In the genomic region with DNA sequence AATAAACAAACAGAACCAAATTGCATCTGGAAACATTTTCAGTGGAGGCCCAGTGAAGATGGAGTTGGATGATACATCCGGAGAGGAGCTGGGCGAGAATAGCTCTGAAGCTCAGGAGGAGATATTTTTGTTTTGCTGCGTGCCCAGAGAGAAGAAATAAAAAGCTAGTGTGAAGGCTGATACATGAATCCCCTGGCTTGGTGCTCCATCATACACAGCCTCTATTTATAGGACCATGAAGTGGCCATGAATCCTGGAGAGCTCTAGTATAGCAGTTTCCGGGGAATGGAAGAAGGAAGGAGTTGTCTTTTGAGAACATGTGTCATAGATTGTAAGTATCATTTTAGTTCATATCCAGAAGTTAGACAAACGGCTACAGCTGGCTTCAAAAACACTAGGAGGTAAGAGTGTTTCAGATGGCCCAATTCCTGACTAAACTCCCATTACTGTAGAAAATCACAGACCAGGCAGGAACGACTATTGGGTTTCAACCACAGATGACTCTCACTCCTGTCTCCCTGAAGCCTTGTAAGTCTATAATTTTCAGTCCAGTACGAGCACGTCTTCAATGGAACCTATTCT, we compare ENCODE assay signal across 16 mouse cellular contexts.
DNase-seq lines count a peak whose midpoint lies in the region; ATAC-seq and TF ChIP-seq lines count a peak whose summit lies in the region.
"Had no signal": no experiment of that assay in that cellular context is flagged by ENCODE, and none has a peak within 500 bp of the region (broad histone marks: within the 10 kb centered on the region; RNA-seq: fewer than 3 reads in every experiment).

No protein-coding gene starts in this region.

- H3K4me1 ChIP-seq in limb, embryonic 15.5 days, result peaks cover 23% of the 10 kb centered on the region
- H3K4me1 ChIP-seq in intestine, embryonic 16.5 days (ENCODE audit: control insufficient read depth, insufficient read depth, low read length), result peaks cover 13% of the 10 kb centered on the region
- H3K4me1 ChIP-seq: forebrain, embryonic 12.5 days had no signal

- H3K4me2 ChIP-seq in limb, embryonic 15.5 days, result no peak overlapping the region
- H3K4me2 ChIP-seq in intestine, embryonic 16.5 days (ENCODE audit: low read depth, low read length), result no peak overlapping the region
- H3K4me2 ChIP-seq: forebrain, embryonic 12.5 days; liver, embryonic 11.5 days had no signal

- H3K9ac ChIP-seq in limb, embryonic 15.5 days, result no peak overlapping the region
- no peak overlapping the region for H3K9ac ChIP-seq in intestine, embryonic 16.5 days (ENCODE audit: low read depth, low read length)
- H3K9ac ChIP-seq: forebrain, embryonic 12.5 days had no signal

- H3K36me3 ChIP-seq in limb, embryonic 15.5 days, result no peaks in the 10 kb centered on the region
- no peaks in the 10 kb centered on the region for H3K36me3 ChIP-seq in intestine, embryonic 16.5 days (ENCODE audit: control insufficient read depth, insufficient read depth, low read length)
- H3K36me3 ChIP-seq: forebrain, embryonic 12.5 days; G1E had no signal

- no peak for TF ChIP-seq CTCF in layer of hippocampus, adult 2 months (conservative IDR thresholded peaks at IDR 0.05)

- DNase-seq in gastrocnemius, adult 8-10 months (ENCODE audit: low spot score in 2 of 2), result peak; percentile 32 to 46
- DNase-seq in gastrocnemius, postnatal 14 days, result no peak
- DNase-seq in layer of hippocampus, adult 2 months (ENCODE audit: low spot score in 2 of 2), result no peak
- DNase-seq in layer of hippocampus, postnatal 14 days (ENCODE audit: low spot score in 2 of 2), result no peak
- DNase-seq in brain, adult 2 months (ENCODE audit: low read depth, low spot score), result peak; percentile 54
- DNase-seq in layer of hippocampus, adult 9-11 months, result no peak
- DNase-seq: cerebellum, adult 8-10 months; retina, postnatal 1 day; thymus, postnatal 25 days had no signal

- no peaks in the 10 kb centered on the region for H3K27me3 ChIP-seq in limb, embryonic 15.5 days
- H3K27me3 ChIP-seq in intestine, embryonic 16.5 days (replicated peaks; ENCODE audit: control insufficient read depth, insufficient read depth, low read length), result no peaks in the 10 kb centered on the region
- H3K27me3 ChIP-seq: forebrain, embryonic 12.5 days had no signal

- peak overlapping the region; percentile 23; the same call in 1 of the 2 replicates for H3K27ac ChIP-seq in layer of hippocampus, adult 2 months
- H3K27ac ChIP-seq in limb, embryonic 15.5 days, result peak overlapping the region; percentile 81
- H3K27ac ChIP-seq in intestine, embryonic 16.5 days (ENCODE audit: low read length), result no peak overlapping the region
- H3K27ac ChIP-seq: forebrain, embryonic 12.5 days; hindbrain, postnatal 0 days had no signal

- WGBS in limb, embryonic 15.5 days, result 45% methylated on average over 8 of the region's 8 CpGs
- 75% methylated on average over 8 of the region's 8 CpGs for WGBS in intestine, embryonic 16.5 days

- intact Hi-C loops in gastrocnemius, postnatal 14 days (cut with DNase I; ENCODE audit: low total_unique reads), result no loop called here

- H3K4me3 ChIP-seq in layer of hippocampus, adult 2 months, result no peak overlapping the region
- H3K4me3 ChIP-seq in limb, embryonic 15.5 days, result no peak overlapping the region
- no peak overlapping the region for H3K4me3 ChIP-seq in intestine, embryonic 16.5 days (ENCODE audit: low read length)
- H3K4me3 ChIP-seq: forebrain, embryonic 12.5 days had no signal

- ATAC-seq in limb, embryonic 15.5 days (ENCODE audit: insufficient number of reproducible peaks, low FRiP score, low TSS enrichment, low read depth), result peak; percentile 37; the same call in 1 of the 2 replicates
- no peak for ATAC-seq in intestine, embryonic 16.5 days
- ATAC-seq: hindbrain, postnatal 0 days; midbrain, embryonic 16.5 days had no signal

- H3K9me3 ChIP-seq in limb, embryonic 15.5 days, result no peaks in the 10 kb centered on the region
- H3K9me3 ChIP-seq in intestine, embryonic 16.5 days (ENCODE audit: control insufficient read depth, low read length), result no peaks in the 10 kb centered on the region
- H3K9me3 ChIP-seq: G1E had no signal

Comparison
In these comparisons a context has a peak if more than half of its experiments do, and no peak if none do; other contexts are left out.
1. DNase-seq: peak in gastrocnemius, adult 8-10 months (2 of 2) and brain, adult 2 months (single experiment); none in gastrocnemius, postnatal 14 days (single experiment), layer of hippocampus, adult 2 months (0 of 2), layer of hippocampus, postnatal 14 days (0 of 2) and layer of hippocampus, adult 9-11 months (single experiment).